Mouse (Mus musculus) c-Kit-positive CD71-negative TER-119-negative erythroid progenitor cells, embryonic 14.5 days (primary cell): ENCODE results near the gene Cstf1.
A peak's percentile ranks its signal among the peaks of the same experiment; 100 is the strongest.

ENCODE experiments used
- DNase-seq: peaks from one replicate; pipeline ENCODE4 v3.0.0-alpha.2; 2013; ENCODE audit warnings: low read depth

The Cstf1 gene

GRCm38 (mm10) chr2:172370411-172371223, at the start of gene Cstf1, which contains the start of gene Aurka:
TSS of gene Cstf1 (plus strand) at chr2:172370681.
TSS of gene Aurka (minus strand) at chr2:172370535.
- peak; percentile 92 for DNase-seq

- DNase-seq: peak; percentile 58
Measured at GRCm38 (mm10) chr2:172320878-172321277, 49.6 kb upstream of the Cstf1 start.

- no peak for DNase-seq
Measured at GRCm38 (mm10) chr2:172328248-172328647, 42.2 kb upstream of the Cstf1 start.

- no peak for DNase-seq
Measured at GRCm38 (mm10) chr2:172329179-172329578, 41.3 kb upstream of the Cstf1 start.

- no peak for DNase-seq
Measured at GRCm38 (mm10) chr2:172338206-172338942, 32.1 kb upstream of the Cstf1 start.

- DNase-seq: no peak
Measured at GRCm38 (mm10) chr2:172340936-172341335, 29.5 kb upstream of the Cstf1 start.

GRCm38 (mm10) chr2:172341606-172342005, 28.9 kb upstream of the Cstf1 start:
- DNase-seq: no peak

GRCm38 (mm10) chr2:172343751-172344150, 26.7 kb upstream of the Cstf1 start:
- DNase-seq: no peak

- DNase-seq: no peak
Measured at GRCm38 (mm10) chr2:172344669-172345068, 25.8 kb upstream of the Cstf1 start.

- peak; percentile 98 for DNase-seq
Measured at GRCm38 (mm10) chr2:172345258-172345738, 25.2 kb upstream of the Cstf1 start, which contains the start of gene Fam210b. TSS of gene Fam210b (plus strand) at chr2:172345565.

- DNase-seq: no peak
Measured at GRCm38 (mm10) chr2:172346034-172346929, 24.2 kb upstream of the Cstf1 start.

GRCm38 (mm10) chr2:172346933-172347611, 23.4 kb upstream of the Cstf1 start:
- no peak for DNase-seq

- DNase-seq: no peak
Measured at GRCm38 (mm10) chr2:172348297-172348950, 22.1 kb upstream of the Cstf1 start.

GRCm38 (mm10) chr2:172349776-172350175, 20.7 kb upstream of the Cstf1 start:
- no peak for DNase-seq

GRCm38 (mm10) chr2:172350773-172351172, 19.7 kb upstream of the Cstf1 start:
- DNase-seq: no peak

- DNase-seq: no peak
Measured at GRCm38 (mm10) chr2:172353218-172353617, 17.3 kb upstream of the Cstf1 start.

- no peak for DNase-seq
Measured at GRCm38 (mm10) chr2:172354761-172355160, 15.7 kb upstream of the Cstf1 start.

GRCm38 (mm10) chr2:172355833-172356232, 14.6 kb upstream of the Cstf1 start:
- DNase-seq: no peak

- DNase-seq: no peak
Measured at GRCm38 (mm10) chr2:172363176-172363575, 7.3 kb upstream of the Cstf1 start.

GRCm38 (mm10) chr2:172371258-172371657, 777 bp downstream of the Cstf1 start:
- no peak for DNase-seq

- no peak for DNase-seq
Measured at GRCm38 (mm10) chr2:172376551-172376950, 6.1 kb downstream of the Cstf1 start.
